Mouse (Mus musculus) midbrain, embryonic 14.5 days (tissue): ENCODE results near the gene Tnp1. TPM values are rescaled to one million over a fixed set of nuclear protein-coding genes. Genes with fewer than 3 reads are reported as not detected.

ENCODE experiments used
- ATAC-seq: fragments of 200-750 bp; cut with Nextera tagmentation; 2 replicates; pipeline ENCODE4 v1.8.0; 2017; ENCODE audit warnings: moderate number of reproducible peaks, moderate library complexity; ENCODE audit not compliant: low FRiP score, low TSS enrichment
- DNase-seq: peaks from one replicate; pipeline ENCODE4 v3.0.0-alpha.2; 2015
- H3K27ac ChIP-seq: fragments of 300-500 bp; sonication (generic); replicated peaks from 2 replicates; pipeline ENCODE4 v1.5.1; 2014; ENCODE audit warnings: mild to moderate bottlenecking, low read depth, low read length, moderate library complexity
- H3K27me3 ChIP-seq: fragments of 300-500 bp; sonication (generic); 2 replicates; pipeline ENCODE4 v1.6.1; 2014; ENCODE audit warnings: low read length, control low read depth, mixed read lengths; ENCODE audit not compliant: control insufficient read depth, insufficient read depth
- H3K36me3 ChIP-seq: fragments of 300-500 bp; sonication (generic); 2 replicates; pipeline ENCODE4 v1.6.1; 2014; ENCODE audit warnings: low read length, control low read depth; ENCODE audit not compliant: control insufficient read depth, insufficient read depth
- H3K4me1 ChIP-seq: fragments of 300-500 bp; sonication (generic); 2 replicates; pipeline ENCODE4 v1.6.1; 2014; ENCODE audit warnings: mild to moderate bottlenecking, antibody characterized with exemption, low read length, control low read depth; ENCODE audit not compliant: control insufficient read depth, insufficient read depth
- H3K4me2 ChIP-seq: fragments of 300-500 bp; sonication (generic); 2 replicates; pipeline ENCODE4 v1.6.1; 2014; ENCODE audit warnings: mild to moderate bottlenecking, low read length, moderate library complexity
- H3K4me3 ChIP-seq: fragments of 300-500 bp; sonication (generic); replicated peaks from 2 replicates; pipeline ENCODE4 v1.5.1; 2014; ENCODE audit warnings: low read depth, low read length
- H3K9ac ChIP-seq: fragments of 300-500 bp; sonication (generic); replicated peaks from 2 replicates; pipeline ENCODE4 v1.6.1; 2014; ENCODE audit warnings: mild to moderate bottlenecking, low read length, moderate library complexity
- H3K9me3 ChIP-seq: fragments of 300-500 bp; sonication (generic); 2 replicates; pipeline ENCODE4 v1.6.1; 2016; ENCODE audit warnings: low read length, control low read depth, mixed read lengths; ENCODE audit not compliant: control insufficient read depth
- WGBS: fragments of 180-500 bp; shearing (Covaris S2); extraction: QIAGEN DNeasy Blood & Tissue Kit; methylation state at CpG from one replicate; pipeline ENCODE4 v1.1.7; 2014; 5-methylcytosine and 5-hydroxymethylcytosine counted together
- polyA plus RNA-seq: library from polyadenylated mRNA; unstranded; fragments of >200 nt; fragmentation: Nextera tagmentation; extraction: Ambion mirVana; gene quantifications from 2 replicates; pipeline ENCODE4 v1.2.1, GENCODE M21; 2014

The Tnp1 gene
- polyA plus RNA-seq, 1 experiment from 2014 or later: not detected

GRCm38 (mm10) chr1:73046896-73047672 lies 31.4 kb upstream of the Tnp1 start:
- Histone ChIP-seq H3K4me3 (no peak overlapping the region), H3K4me2 (no peak overlapping the region), H3K9ac (no peak overlapping the region), H3K27ac (no peak overlapping the region), H3K9me3 (no peaks in the 10 kb centered on the region), H3K4me1 (no peaks in the 10 kb centered on the region), H3K27me3 (no peaks in the 10 kb centered on the region), H3K36me3 (no peaks in the 10 kb centered on the region)
- 83% methylated on average over 6 of the region's 6 CpGs for WGBS
- ATAC-seq (no peak), DNase-seq (no peak)

GRCm38 (mm10) chr1:73045948-73046685 lies 30.4 kb upstream of the Tnp1 start:
- H3K27me3 ChIP-seq: no peaks in the 10 kb centered on the region
- no peaks in the 10 kb centered on the region for H3K9me3 ChIP-seq
- ATAC-seq: no peak
- DNase-seq: peak; percentile 44
- H3K4me3 ChIP-seq: no peak overlapping the region
- WGBS: 41% methylated on average over 9 of the region's 9 CpGs
- no peak overlapping the region for H3K9ac ChIP-seq
- no peak overlapping the region for H3K4me2 ChIP-seq
- no peaks in the 10 kb centered on the region for H3K4me1 ChIP-seq
- H3K36me3 ChIP-seq: no peaks in the 10 kb centered on the region
- H3K27ac ChIP-seq: no peak overlapping the region; the same call in 1 of the 2 replicates

GRCm38 (mm10) chr1:73043671-73044070 lies 28.0 kb upstream of the Tnp1 start:
- no peak overlapping the region for H3K4me3 ChIP-seq
- H3K9ac ChIP-seq: no peak overlapping the region
- no peaks in the 10 kb centered on the region for H3K4me1 ChIP-seq
- H3K36me3 ChIP-seq: no peaks in the 10 kb centered on the region
- H3K4me2 ChIP-seq: no peak overlapping the region
- H3K9me3 ChIP-seq: no peaks in the 10 kb centered on the region
- ATAC-seq (no peak), DNase-seq (no peak)
- H3K27me3 ChIP-seq: no peaks in the 10 kb centered on the region
- H3K27ac ChIP-seq: no peak overlapping the region
- WGBS: 94% methylated on average over 10 of the region's 10 CpGs

- ATAC-seq (no peak), DNase-seq (no peak)
- 87% methylated on average over 3 of the region's 3 CpGs for WGBS
- H3K27ac ChIP-seq: no peak overlapping the region
- no peak overlapping the region for H3K9ac ChIP-seq
- H3K36me3 ChIP-seq: no peaks in the 10 kb centered on the region
- H3K27me3 ChIP-seq: no peaks in the 10 kb centered on the region
- no peaks in the 10 kb centered on the region for H3K4me1 ChIP-seq
- H3K4me2 ChIP-seq: no peak overlapping the region
- H3K9me3 ChIP-seq: no peaks in the 10 kb centered on the region
- H3K4me3 ChIP-seq: no peak overlapping the region
These were observed 25.1 kb upstream of the Tnp1 start for GRCm38 (mm10) chr1:73040691-73041425.

GRCm38 (mm10) chr1:73038532-73038931 lies 22.8 kb upstream of the Tnp1 start:
- H3K9me3 ChIP-seq: no peaks in the 10 kb centered on the region
- DNase-seq (no peak), ATAC-seq (no peak)
- H3K4me3 ChIP-seq: no peak overlapping the region
- WGBS: 82% methylated on average over 3 of the region's 3 CpGs
- no peak overlapping the region for H3K4me2 ChIP-seq
- H3K27ac ChIP-seq: no peak overlapping the region
- no peaks in the 10 kb centered on the region for H3K27me3 ChIP-seq
- H3K4me1 ChIP-seq: no peaks in the 10 kb centered on the region
- H3K36me3 ChIP-seq: no peaks in the 10 kb centered on the region
- no peak overlapping the region for H3K9ac ChIP-seq

- DNase-seq: no peak
- no peak overlapping the region for H3K4me2 ChIP-seq
- no peak overlapping the region for H3K27ac ChIP-seq
- 40% methylated on average over 3 of the region's 3 CpGs for WGBS
- no peak overlapping the region for H3K4me3 ChIP-seq
- H3K4me1 ChIP-seq: no peaks in the 10 kb centered on the region
- no peak for ATAC-seq
- H3K9ac ChIP-seq: no peak overlapping the region
- no peaks in the 10 kb centered on the region for H3K36me3 ChIP-seq
- H3K9me3 ChIP-seq: no peaks in the 10 kb centered on the region
- H3K27me3 ChIP-seq: no peaks in the 10 kb centered on the region
These were observed 20.8 kb upstream of the Tnp1 start for GRCm38 (mm10) chr1:73036536-73036935.

- H3K4me3 ChIP-seq: no peak overlapping the region
- H3K36me3 ChIP-seq: no peaks in the 10 kb centered on the region
- no peak overlapping the region for H3K27ac ChIP-seq
- H3K4me1 ChIP-seq: no peaks in the 10 kb centered on the region
- no peak for DNase-seq
- no peak for ATAC-seq
- H3K9ac ChIP-seq: no peak overlapping the region
- H3K27me3 ChIP-seq: no peaks in the 10 kb centered on the region
- H3K4me2 ChIP-seq: no peak overlapping the region
- 91% methylated on average over 3 of the region's 3 CpGs for WGBS
- H3K9me3 ChIP-seq: no peaks in the 10 kb centered on the region
These were observed 20.0 kb upstream of the Tnp1 start for GRCm38 (mm10) chr1:73035726-73036125.

GRCm38 (mm10) chr1:73032491-73032890 lies 16.8 kb upstream of the Tnp1 start:
- H3K4me2 ChIP-seq: no peak overlapping the region
- WGBS: 92% methylated on average over 5 of the region's 5 CpGs
- H3K4me3 ChIP-seq: no peak overlapping the region
- H3K27ac ChIP-seq: no peak overlapping the region
- H3K9me3 ChIP-seq: no peaks in the 10 kb centered on the region
- ATAC-seq (no peak), DNase-seq (no peak)
- H3K27me3 ChIP-seq: no peaks in the 10 kb centered on the region
- H3K9ac ChIP-seq: no peak overlapping the region
- H3K4me1 ChIP-seq: no peaks in the 10 kb centered on the region
- no peaks in the 10 kb centered on the region for H3K36me3 ChIP-seq
